Mouse (Mus musculus): ENCODE measurements around the gene Cyth3.

DNA sequence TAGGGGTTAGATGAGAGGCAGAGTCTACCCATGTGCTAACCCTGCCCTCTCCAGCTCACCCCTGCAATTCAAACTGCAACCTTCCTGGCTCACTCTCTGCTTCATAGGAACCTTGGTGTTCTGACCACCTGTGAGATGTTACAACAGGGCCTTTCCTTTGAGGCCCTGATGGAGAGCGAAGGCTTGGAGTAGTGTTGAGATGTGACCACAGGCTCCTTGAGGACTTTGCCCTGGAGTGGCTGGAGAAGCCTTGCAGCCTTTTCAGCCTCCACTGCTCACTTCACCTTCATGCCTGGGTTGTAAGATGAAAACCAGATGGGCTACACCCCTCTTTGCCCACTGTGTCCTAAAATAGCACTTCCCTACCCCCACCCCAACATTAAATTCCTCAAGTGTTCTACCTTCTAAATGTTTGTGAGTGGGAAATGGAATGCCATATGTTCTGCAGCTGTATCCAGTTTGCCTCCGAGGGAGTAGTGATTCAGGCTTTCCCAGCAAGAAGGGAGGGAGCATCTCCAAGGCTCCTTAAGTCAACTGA lies 34.5 kb downstream of the Cyth3 start:
- TF ChIP-seq CTCF (IDR thresholded peaks at IDR 0.05; ENCODE audit: low read depth, low read length) (no peak), TAL1 (conservative IDR thresholded peaks at IDR 0.05; ENCODE audit: low read depth, low read length) (no peak), GATA1 (IDR thresholded peaks at IDR 0.05; ENCODE audit: borderline replicate concordance, low read length) (no peak), POLR2AphosphoS5 (IDR thresholded peaks at IDR 0.05; ENCODE audit: insufficient replicate concordance, low read depth, low read length) (no peak), GATA2 (IDR thresholded peaks at IDR 0.05; ENCODE audit: borderline replicate concordance, low read depth, low read length) (no peak)
